Mouse (Mus musculus) spleen, adult 18-20 months (tissue): ENCODE measurements around the gene Myl6.
"Not testable (repeated sequence)": the region's sequence is repeated elsewhere in the genome, so short reads cannot be mapped to it uniquely, and the experiment has no call there.

Source experiments
- DNase-seq, 2 experiments: peaks; one replicate each; pipeline ENCODE4 v3.0.0; 2022; ENCODE audit warnings: mixed read lengths in 2 of 2

The Myl6 gene

GRCm38 (mm10) chr10:128509831-128510230 lies 15.9 kb upstream of the Myl6 start:
- DNase-seq: no peak

- DNase-seq: no peak
Measured at GRCm38 (mm10) chr10:128509203-128509602, 15.3 kb upstream of the Myl6 start.

- DNase-seq: no peak
Measured at GRCm38 (mm10) chr10:128508260-128508659, 14.3 kb upstream of the Myl6 start.

- no peak for DNase-seq
Measured at GRCm38 (mm10) chr10:128505974-128506373, 12.0 kb upstream of the Myl6 start.

GRCm38 (mm10) chr10:128505371-128505667 lies 11.4 kb upstream of the Myl6 start:
- not testable (repeated sequence) for DNase-seq

GRCm38 (mm10) chr10:128504641-128505370 lies 10.9 kb upstream of the Myl6 start:
- DNase-seq: no peak

GRCm38 (mm10) chr10:128504012-128504411 lies 10.1 kb upstream of the Myl6 start:
- no peak for DNase-seq

GRCm38 (mm10) chr10:128503532-128503931 lies 9.6 kb upstream of the Myl6 start:
- no peak for DNase-seq

- DNase-seq: no peak
Measured at GRCm38 (mm10) chr10:128502341-128502740, 8.4 kb upstream of the Myl6 start.

GRCm38 (mm10) chr10:128499116-128499671 lies 5.2 kb upstream of the Myl6 start:
- peak in 1 of 2 experiments; percentile 50 for DNase-seq

GRCm38 (mm10) chr10:128498590-128498989 lies 4.6 kb upstream of the Myl6 start, which contains the start of gene Myl6b:
Gene Myl6b, minus strand, starts transcription at chr10:128498685.
- peak; percentile 91 to 95 for DNase-seq

GRCm38 (mm10) chr10:128497134-128497737 lies 3.3 kb upstream of the Myl6 start:
- DNase-seq: no peak

- no peak for DNase-seq
Measured at GRCm38 (mm10) chr10:128496509-128497077, 2.6 kb upstream of the Myl6 start.

- DNase-seq: no peak
Measured at GRCm38 (mm10) chr10:128495903-128496302, 2.0 kb upstream of the Myl6 start.

- DNase-seq: no peak
Measured at GRCm38 (mm10) chr10:128495270-128495669, 1.3 kb upstream of the Myl6 start.

- no peak for DNase-seq
Measured at GRCm38 (mm10) chr10:128494667-128495245, 811 bp upstream of the Myl6 start.

GRCm38 (mm10) chr10:128493319-128493694 lies 638 bp downstream of the Myl6 start:
- peak in 1 of 2 experiments; percentile 27 for DNase-seq

- DNase-seq: no peak
Measured at GRCm38 (mm10) chr10:128492633-128493311, 1.2 kb downstream of the Myl6 start.

- DNase-seq: not testable (repeated sequence)
Measured at GRCm38 (mm10) chr10:128492051-128492450, 1.9 kb downstream of the Myl6 start.

GRCm38 (mm10) chr10:128491495-128491894 lies 2.5 kb downstream of the Myl6 start:
- no peak for DNase-seq

GRCm38 (mm10) chr10:128490912-128491311 lies 3.0 kb downstream of the Myl6 start:
- no peak for DNase-seq

- DNase-seq: no peak
Measured at GRCm38 (mm10) chr10:128490232-128490631, 3.7 kb downstream of the Myl6 start.

- no peak for DNase-seq
Measured at GRCm38 (mm10) chr10:128489785-128490184, 4.2 kb downstream of the Myl6 start.
